Mouse (Mus musculus) heart, postnatal 0 days (tissue): ENCODE measurements at regions not wholly inside any gene's neighbourhood (a gene's known extent, or its start where the extent isn't known, plus 50 kb on each side); places are given as distances from the start of the nearest gene placed in this dataset.

Source experiments
- CTCF ChIP-seq: IDR thresholded peaks from 2 replicates; pipeline ENCODE4 v1.5.1; 2016; ENCODE audit warnings: antibody characterized with exemption, control low read depth, low read depth
- EP300 ChIP-seq: IDR thresholded peaks from 2 replicates; pipeline ENCODE4 v1.6.1; 2016; ENCODE audit warnings: antibody characterized with exemption, low read depth

DNA sequence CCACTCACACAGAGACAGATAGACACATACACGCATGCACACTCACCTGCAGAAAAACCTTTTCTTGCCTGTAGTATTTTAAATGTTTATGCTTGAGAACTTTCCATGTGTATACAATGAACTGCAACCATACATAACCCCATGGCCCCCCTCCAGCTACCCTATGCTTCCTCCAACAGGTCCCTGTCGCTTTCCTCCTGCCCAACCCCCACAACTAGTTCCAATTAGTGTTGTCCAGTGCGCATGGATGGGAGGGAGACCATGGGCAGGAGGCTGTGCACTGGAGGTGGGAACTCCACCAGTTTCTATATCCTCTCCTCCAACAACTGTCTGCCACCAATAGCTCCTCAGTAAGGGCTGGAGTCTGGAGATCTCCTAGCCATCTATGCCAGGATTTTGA is 82.9 kb upstream of the Jade1 start:
- no peak for TF ChIP-seq EP300
- no peak for TF ChIP-seq CTCF
